Mouse (Mus musculus) testis, postnatal 14 days (tissue): ENCODE measurements around the gene Cspg4.

Experiments
- DNase-seq: peaks from one replicate; pipeline ENCODE4 v3.0.0; 2021; ENCODE audit warnings: low spot score

Cspg4 gene

GRCm38 (mm10) chr9:56864832-56865231 is at the start of gene Cspg4:
Gene Cspg4 (plus strand): TSS chr9:56865033.
- peak; percentile 54 for DNase-seq

DNA sequence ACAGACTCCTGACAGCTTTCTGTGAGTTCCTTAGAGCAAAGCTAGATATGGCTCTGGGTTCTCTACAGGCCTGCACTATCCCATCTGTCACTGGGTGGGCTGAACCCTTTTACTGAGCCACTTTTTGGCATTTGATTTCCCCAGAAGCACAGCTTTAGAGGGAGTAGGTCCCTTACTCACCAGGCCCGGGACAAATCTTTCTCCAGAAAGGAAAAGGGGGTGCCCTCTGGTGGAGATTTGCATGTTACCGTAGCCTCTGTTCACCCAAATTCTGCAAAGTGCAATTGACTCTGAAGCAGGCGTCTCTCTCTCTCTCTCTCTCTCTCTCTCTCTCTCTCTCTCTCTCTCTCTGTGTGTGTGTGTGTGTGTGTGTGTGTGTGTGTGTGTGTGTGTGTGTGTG is 39.9 kb upstream of the Cspg4 start:
- no peak for DNase-seq

- no peak for DNase-seq
Measured at GRCm38 (mm10) chr9:56825476-56826213, 39.2 kb upstream of the Cspg4 start.

DNA sequence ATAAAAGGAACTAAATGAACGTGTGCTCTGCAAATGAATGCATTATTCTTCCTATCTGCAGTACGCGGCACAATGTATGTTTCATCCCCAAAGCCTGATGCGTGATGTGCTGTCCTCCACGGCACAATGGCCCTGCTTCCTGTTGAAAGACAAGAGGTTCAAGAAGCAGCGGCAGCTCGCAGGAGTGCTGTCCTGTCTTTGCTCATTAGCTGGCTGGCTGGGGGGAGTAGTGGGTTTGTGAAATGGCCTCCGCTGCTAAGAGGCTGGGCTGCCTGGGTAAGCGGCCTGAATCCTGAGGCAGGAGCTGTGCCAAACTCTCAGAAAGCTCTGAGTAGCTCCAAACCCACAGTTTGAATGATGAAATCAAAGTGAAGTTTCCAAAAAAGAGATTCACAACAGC is 36.7 kb upstream of the Cspg4 start:
- DNase-seq: no peak

DNA sequence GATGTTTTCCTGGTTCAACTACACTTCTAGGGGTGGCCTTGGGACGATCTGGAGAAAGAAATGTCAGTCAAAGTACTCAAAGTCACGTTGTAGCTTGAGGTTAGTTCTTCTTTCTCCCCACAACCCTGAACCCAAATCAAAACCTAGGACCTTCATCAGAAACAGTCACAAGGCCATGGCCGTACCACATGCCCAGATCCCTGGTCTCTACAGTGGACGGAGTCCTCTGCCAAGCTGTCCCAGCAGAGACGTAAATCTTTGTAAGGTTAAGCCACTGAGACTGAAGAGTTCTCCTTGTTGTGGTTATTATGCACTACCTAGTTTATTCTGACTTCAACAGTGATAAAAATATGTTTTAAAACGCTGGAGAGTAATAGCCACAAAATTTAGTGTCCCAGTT is 36.0 kb upstream of the Cspg4 start:
- DNase-seq: no peak

- DNase-seq: peak; percentile 27
Measured at GRCm38 (mm10) chr9:56830162-56830561, 34.7 kb upstream of the Cspg4 start.

DNA sequence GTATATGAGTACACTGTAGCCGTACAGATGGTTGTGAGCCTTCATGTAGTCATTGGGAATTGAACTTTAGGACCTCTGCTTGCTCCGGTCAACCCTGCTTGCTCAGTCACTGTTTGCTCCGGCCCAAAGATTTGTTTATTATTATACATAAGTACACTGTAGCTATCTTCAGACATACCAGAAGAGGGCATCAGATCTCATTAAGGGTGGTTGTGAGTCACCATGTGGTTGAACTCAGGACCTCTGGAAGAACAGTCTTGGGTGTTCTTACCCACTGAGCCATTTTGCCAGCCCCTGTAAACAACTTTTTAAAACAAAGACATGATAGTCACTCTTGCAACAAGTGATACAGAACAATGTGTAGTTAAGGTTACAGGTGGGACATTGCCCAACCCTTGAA is 32.9 kb upstream of the Cspg4 start:
- DNase-seq: no peak

DNA sequence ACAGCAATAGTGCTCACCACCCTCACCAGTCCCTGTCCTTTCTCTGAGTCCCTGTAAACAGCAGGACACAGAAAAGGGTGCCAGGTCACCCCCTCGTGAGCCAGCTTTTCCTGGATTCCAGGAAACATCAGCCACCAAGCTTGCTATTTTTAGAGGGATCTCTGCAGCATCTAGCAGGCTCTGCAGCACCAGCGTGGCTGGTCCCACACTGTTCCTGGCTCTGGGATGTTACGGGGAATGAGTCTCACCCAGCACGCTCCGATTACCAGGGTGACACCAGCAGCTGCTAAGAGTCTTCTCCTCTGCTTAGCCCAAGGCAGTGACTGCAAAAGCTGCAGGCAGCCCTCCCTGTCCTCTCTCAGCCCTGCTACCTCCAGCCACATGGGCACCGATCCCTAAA is 31.9 kb upstream of the Cspg4 start:
- DNase-seq: no peak

GRCm38 (mm10) chr9:56835152-56835551 is 29.7 kb upstream of the Cspg4 start:
- no peak for DNase-seq

DNA sequence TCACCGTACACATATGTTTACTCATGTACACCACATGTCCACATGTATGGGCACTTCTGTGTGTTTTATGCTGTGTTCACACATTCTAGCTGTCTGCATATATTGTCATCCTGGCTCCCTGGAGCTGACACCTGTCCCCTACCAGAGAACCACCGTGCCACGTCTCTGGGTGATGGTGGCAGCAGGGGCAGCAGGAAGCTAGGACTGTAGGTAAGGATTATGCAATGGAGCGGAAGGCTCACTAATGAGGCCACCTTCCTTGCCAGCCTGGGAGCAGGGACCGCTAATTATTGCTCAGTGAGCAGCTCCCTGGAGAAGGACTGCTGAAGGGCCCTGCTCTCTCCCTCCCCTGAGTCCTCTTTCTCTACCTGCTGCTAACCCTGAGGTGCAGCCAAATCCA is 24.1 kb upstream of the Cspg4 start:
- no peak for DNase-seq

- DNase-seq: no peak
Measured at GRCm38 (mm10) chr9:56841864-56842263, 23.0 kb upstream of the Cspg4 start.

GRCm38 (mm10) chr9:56842303-56842719 is 22.5 kb upstream of the Cspg4 start:
- DNase-seq: no peak

DNA sequence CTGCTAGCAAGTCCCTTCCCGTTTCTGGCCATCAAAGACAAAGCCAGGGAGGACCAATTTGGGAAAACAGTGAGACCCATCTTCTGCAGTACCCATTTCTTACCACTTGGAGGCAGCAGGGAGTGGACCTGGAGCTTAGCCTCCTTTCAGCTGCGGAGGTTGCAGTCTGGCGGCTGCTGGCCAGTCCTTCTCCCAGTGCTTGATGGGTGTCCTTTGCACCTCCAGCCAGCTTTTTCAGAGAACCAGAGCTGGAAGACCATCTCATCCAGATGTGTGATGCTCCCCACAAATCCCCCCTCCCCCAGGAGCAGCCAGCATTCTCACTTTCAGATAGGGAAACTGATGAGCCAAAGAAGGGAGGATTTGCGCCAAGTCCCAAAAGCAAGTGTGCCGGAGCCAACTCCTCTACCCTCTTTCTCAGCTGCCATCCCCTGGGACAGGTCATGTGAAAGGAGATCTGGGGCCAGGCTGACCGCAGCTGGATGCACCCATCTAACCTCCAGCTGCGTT is 21.1 kb upstream of the Cspg4 start:
- peak; percentile 58 for DNase-seq

GRCm38 (mm10) chr9:56844644-56845043 is 20.2 kb upstream of the Cspg4 start:
- DNase-seq: no peak

- no peak for DNase-seq
Measured at GRCm38 (mm10) chr9:56847523-56847922, 17.3 kb upstream of the Cspg4 start.

- DNase-seq: no peak
Measured at GRCm38 (mm10) chr9:56850128-56850904, 14.5 kb upstream of the Cspg4 start.

GRCm38 (mm10) chr9:56850905-56851252 is 14.0 kb upstream of the Cspg4 start:
- DNase-seq: no peak

DNA sequence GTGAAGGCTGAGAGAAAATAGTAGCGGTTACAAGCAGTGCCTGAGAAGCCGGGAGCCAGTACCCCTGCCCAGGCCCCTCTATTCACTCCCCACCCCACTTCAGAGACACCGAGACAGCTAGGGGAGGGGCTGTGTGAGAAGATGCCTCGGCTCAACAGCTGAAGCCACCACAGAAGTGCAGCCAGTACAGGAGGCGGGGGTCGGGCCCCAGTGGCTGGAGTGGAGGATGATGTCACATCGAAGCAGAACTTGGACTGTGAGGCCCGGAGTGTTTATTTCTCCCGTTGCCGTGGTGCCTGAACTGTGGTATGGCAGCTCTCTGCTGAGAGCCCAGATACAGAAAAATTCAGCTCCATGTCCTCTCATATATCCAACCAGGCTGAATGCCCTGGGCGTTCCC is 13.1 kb upstream of the Cspg4 start:
- DNase-seq: no peak

GRCm38 (mm10) chr9:56857463-56857862 is 7.4 kb upstream of the Cspg4 start:
- DNase-seq: no peak

- no peak for DNase-seq
Measured at GRCm38 (mm10) chr9:56860035-56860434, 4.8 kb upstream of the Cspg4 start.

- DNase-seq: no peak
Measured at GRCm38 (mm10) chr9:56860486-56861269, 4.2 kb upstream of the Cspg4 start.

DNA sequence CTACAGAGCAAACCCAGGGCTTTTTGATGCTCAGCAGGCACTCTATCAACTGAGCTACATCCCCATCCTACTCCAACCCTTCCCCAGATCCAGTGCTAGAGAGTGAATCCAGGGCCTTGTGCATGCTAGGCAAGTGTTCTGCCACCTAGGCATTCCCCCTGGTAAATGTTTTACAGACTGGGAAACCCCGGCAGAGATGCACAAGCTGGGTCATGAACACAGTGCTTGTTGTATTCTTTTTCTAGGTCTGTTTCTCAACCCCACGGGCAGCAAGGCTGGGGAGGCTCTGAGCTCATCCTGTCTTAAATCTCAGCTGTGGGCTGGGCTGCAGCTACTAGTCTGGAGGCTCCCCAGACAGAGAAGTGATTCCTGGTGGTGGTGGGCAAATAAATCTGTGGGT is 2.0 kb upstream of the Cspg4 start:
- DNase-seq: no peak
